Mouse (Mus musculus): Measurements from ENCODE around the gene Pde4dip.

The Pde4dip gene

GRCm38 (mm10) chr3:97844163-97844820 lies 44.2 kb downstream of the Pde4dip start:
- DNase-seq: no peak

GRCm38 (mm10) chr3:97842641-97843040 lies 45.9 kb downstream of the Pde4dip start:
- no peak for DNase-seq

- DNase-seq: no peak
These were observed 48.1 kb downstream of the Pde4dip start for GRCm38 (mm10) chr3:97840439-97840838.

- no peak for DNase-seq
These were observed 52.6 kb downstream of the Pde4dip start for GRCm38 (mm10) chr3:97835888-97836287.

GRCm38 (mm10) chr3:97834625-97835024 lies 53.9 kb downstream of the Pde4dip start:
- no peak for DNase-seq

GRCm38 (mm10) chr3:97831564-97832320 lies 56.8 kb downstream of the Pde4dip start:
- DNase-seq: no peak

GRCm38 (mm10) chr3:97830622-97831021 lies 57.9 kb downstream of the Pde4dip start:
- no peak for DNase-seq

GRCm38 (mm10) chr3:97830122-97830521 lies 58.4 kb downstream of the Pde4dip start:
- no peak for DNase-seq

GRCm38 (mm10) chr3:97828286-97828685 lies 60.2 kb downstream of the Pde4dip start:
- no peak for DNase-seq

GRCm38 (mm10) chr3:97825246-97825645 lies 63.3 kb downstream of the Pde4dip start:
- DNase-seq: no peak

- no peak for DNase-seq
These were observed 63.8 kb downstream of the Pde4dip start for GRCm38 (mm10) chr3:97824744-97825143.

GRCm38 (mm10) chr3:97824011-97824711 lies 64.3 kb downstream of the Pde4dip start:
- peak; percentile 65 for DNase-seq

GRCm38 (mm10) chr3:97823438-97823837 lies 65.1 kb downstream of the Pde4dip start:
- DNase-seq: no peak

GRCm38 (mm10) chr3:97819050-97819449 lies 69.5 kb downstream of the Pde4dip start:
- DNase-seq: no peak

- no peak for DNase-seq
These were observed 70.0 kb downstream of the Pde4dip start for GRCm38 (mm10) chr3:97818383-97818982.

GRCm38 (mm10) chr3:97811651-97812399 lies 76.7 kb downstream of the Pde4dip start:
- DNase-seq: peak; percentile 11

- peak; percentile 14 for DNase-seq
These were observed 77.3 kb downstream of the Pde4dip start for GRCm38 (mm10) chr3:97811158-97811557.

GRCm38 (mm10) chr3:97810334-97810733 lies 78.2 kb downstream of the Pde4dip start:
- no peak for DNase-seq

- DNase-seq: no peak
These were observed 82.9 kb downstream of the Pde4dip start for GRCm38 (mm10) chr3:97805559-97805958.

- DNase-seq: no peak
These were observed 84.8 kb downstream of the Pde4dip start for GRCm38 (mm10) chr3:97803675-97804074.

GRCm38 (mm10) chr3:97802927-97803326 lies 85.6 kb downstream of the Pde4dip start:
- no peak for DNase-seq

- DNase-seq: no peak
These were observed 86.2 kb downstream of the Pde4dip start for GRCm38 (mm10) chr3:97802297-97802696.

Data from embryo, embryonic 11 days (tissue).